Mouse (Mus musculus) kidney, postnatal 14 days (tissue): ENCODE data around the gene 1700015G11Rik.

Source experiments
- DNase-seq: peaks from one replicate; pipeline ENCODE4 v3.0.0; 2022; ENCODE audit warnings: mixed read lengths

Gene 1700015G11Rik

GRCm38 (mm10) chr7:51964681-51965080, 50.8 kb downstream of the 1700015G11Rik start:
- no peak for DNase-seq

GRCm38 (mm10) chr7:51962219-51962952, 53.1 kb downstream of the 1700015G11Rik start:
- DNase-seq, result no peak
